Mouse (Mus musculus) bone marrow macrophage, adult 2 months (primary cell): ENCODE data around the gene Rrp1b. TPM values are rescaled to one million over a fixed set of nuclear protein-coding genes. Genes with fewer than 3 reads are reported as not detected.

Source experiments
- H3K27ac ChIP-seq: 2 replicates; pipeline ENCODE4 v1.5.1; 2012; ENCODE audit warnings: low read depth, low read length; ENCODE audit not compliant: insufficient read depth
- H3K4me1 ChIP-seq: 2 replicates; pipeline ENCODE4 v1.6.1; 2012; ENCODE audit warnings: low read length; ENCODE audit not compliant: control insufficient read depth, insufficient read depth
- H3K4me3 ChIP-seq: 2 replicates; pipeline ENCODE4 v1.5.1; 2012; ENCODE audit warnings: mild to moderate bottlenecking, low read length, moderate library complexity; ENCODE audit not compliant: insufficient read depth
- CTCF ChIP-seq: IDR thresholded peaks from 2 replicates; pipeline ENCODE4 v1.5.1; 2012; ENCODE audit warnings: low read depth, mild to moderate bottlenecking, low read length, moderate library complexity
- POLR2A ChIP-seq: IDR thresholded peaks from 2 replicates; pipeline ENCODE4 v1.6.1; 2012; ENCODE audit warnings: mild to moderate bottlenecking, low read depth, low read length, borderline replicate concordance
- polyA plus RNA-seq: library from polyadenylated mRNA; stranded (reverse); fragments of >200 nt; gene quantifications from 2 replicates; pipeline ENCODE4 v1.2.4, GENCODE M21; 2012; ENCODE audit not compliant: missing spikeins, insufficient read depth, insufficient read length

Rrp1b gene
- polyA plus RNA-seq, 1 experiment, result 9.6 TPM

- peak; percentile 75 for TF ChIP-seq CTCF
- no peak for TF ChIP-seq POLR2A
- Histone ChIP-seq H3K4me1 (peaks cover 9% of the 10 kb centered on the region), H3K4me3 (no peak overlapping the region), H3K27ac (no peak overlapping the region)
Observed at GRCm38 (mm10) chr17:32025386-32025785, 10.5 kb upstream of the Rrp1b start.

DNA sequence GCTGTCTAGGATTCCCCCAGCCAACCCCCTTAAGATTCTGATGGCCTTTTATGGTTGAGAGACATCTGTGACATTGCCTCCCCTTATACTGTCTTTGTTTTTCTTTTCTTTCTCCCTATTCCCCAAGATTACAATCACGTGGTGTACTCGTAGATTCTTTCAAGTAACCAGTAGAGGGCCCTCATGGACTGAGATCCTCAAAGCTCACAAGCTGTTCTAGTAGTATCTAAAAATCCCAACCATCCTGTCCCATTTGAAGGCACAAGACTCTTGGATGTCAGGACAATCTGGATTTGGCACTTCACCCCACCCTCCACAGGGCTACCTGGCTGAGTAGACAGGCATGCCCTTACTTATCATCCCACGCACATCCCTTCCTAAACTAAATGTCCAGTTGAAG lies 8.2 kb upstream of the Rrp1b start:
- Histone ChIP-seq H3K27ac (no peak overlapping the region), H3K4me1 (peaks cover 11% of the 10 kb centered on the region), H3K4me3 (no peak overlapping the region)
- TF ChIP-seq CTCF, result no peak
- no peak for TF ChIP-seq POLR2A

GRCm38 (mm10) chr17:32028301-32028700 lies 7.6 kb upstream of the Rrp1b start:
- TF ChIP-seq POLR2A (no peak), CTCF (no peak)
- H3K4me1 ChIP-seq, result peaks cover 5% of the 10 kb centered on the region
- no peak overlapping the region for H3K4me3 ChIP-seq
- no peak overlapping the region for H3K27ac ChIP-seq

- no peak overlapping the region for H3K4me3 ChIP-seq
- H3K27ac ChIP-seq, result no peak overlapping the region
- TF ChIP-seq POLR2A, result no peak
- no peak for TF ChIP-seq CTCF
Observed at GRCm38 (mm10) chr17:32031684-32032083, 4.2 kb upstream of the Rrp1b start.

DNA sequence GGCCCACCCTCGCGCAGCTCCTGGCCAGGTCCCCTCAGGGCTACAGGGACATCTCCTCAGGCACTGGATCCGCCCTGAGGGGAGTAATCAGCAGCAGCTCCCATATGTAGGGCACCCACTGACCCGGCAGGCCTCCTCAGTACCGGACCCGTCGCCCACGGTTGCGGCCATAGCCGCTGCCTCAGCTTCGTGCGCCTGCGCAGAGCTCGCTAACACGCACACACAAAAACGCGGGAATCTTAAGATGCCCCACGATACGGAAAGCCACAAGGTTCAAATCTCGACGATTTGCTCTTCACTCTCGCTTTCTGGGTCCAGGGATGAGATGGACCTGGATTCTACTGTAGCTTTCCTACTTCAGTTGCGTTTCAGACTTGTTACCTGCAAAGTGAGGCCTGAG lies 1.6 kb upstream of the Rrp1b start:
- Histone ChIP-seq H3K27ac (no peak overlapping the region), H3K4me3 (no peak overlapping the region), H3K4me1 (peaks cover 14% of the 10 kb centered on the region)
- TF ChIP-seq CTCF (no peak), POLR2A (no peak)

More at GRCm38 (mm10) chr17:32031684-32032083, 4.2 kb upstream of the Rrp1b start:
- H3K4me1 ChIP-seq, result peaks cover 6% of the 10 kb centered on the region

DNA sequence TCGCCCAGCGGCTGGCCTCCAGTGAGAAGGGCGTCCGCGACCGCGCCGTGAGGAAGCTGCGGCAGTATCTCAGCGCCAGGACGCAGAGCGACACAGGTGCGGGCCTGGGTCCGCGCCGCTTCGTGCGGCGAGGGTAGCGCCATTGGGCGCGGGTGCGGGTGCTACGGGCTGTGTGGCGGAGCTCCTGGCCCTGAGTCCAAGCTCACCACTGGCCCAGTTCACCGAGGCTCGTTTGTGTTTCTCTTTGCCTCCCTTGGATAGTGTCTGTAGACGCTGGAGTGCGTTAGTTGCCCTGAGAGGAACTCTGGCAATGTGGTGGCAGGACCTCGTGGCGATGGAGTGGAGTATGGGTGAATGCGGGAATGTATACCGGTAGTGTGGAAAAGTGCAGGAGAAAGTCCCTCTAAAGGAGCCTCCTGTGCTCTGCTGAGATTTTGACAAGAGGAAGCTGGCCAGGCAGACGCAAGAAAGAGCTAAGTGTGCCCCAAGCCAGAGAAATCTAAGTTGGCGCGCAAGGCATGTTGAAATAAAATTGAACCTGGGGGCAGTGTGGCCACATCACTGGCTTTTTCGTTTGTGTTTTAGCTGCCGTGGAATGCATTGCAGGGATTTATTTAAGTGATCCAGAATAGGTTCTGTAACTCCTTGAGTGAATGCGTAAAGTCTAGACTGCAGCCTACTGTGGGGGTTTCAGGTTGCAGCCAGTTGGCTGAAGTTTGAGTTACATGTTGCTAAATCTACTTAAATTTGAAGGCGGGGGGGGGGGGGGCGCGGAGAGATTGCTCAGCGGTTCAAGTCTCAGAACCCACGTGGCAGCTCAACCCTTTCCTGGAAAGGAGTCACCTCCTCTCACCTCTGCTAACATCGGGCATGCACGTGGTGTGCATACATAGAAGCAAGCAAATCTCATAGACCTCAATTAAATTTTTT lies 874 bp downstream of the Rrp1b start:
- no peak for TF ChIP-seq POLR2A
- peak; percentile 18; the same call in 1 of the 2 replicates for TF ChIP-seq CTCF
- Histone ChIP-seq H3K4me3 (peak overlapping the region; percentile 85), H3K4me1 (peaks cover 28% of the 10 kb centered on the region), H3K27ac (peak overlapping the region; percentile 30)

- Histone ChIP-seq H3K27ac (peak overlapping the region; percentile 36), H3K4me1 (peaks cover 31% of the 10 kb centered on the region), H3K4me3 (0 out of 2 replicates have a peak overlapping the region, but pooled peaks have one; percentile 13)
- TF ChIP-seq POLR2A, result no peak
- no peak for TF ChIP-seq CTCF
Observed at GRCm38 (mm10) chr17:32040263-32040662, 4.4 kb downstream of the Rrp1b start.

DNA sequence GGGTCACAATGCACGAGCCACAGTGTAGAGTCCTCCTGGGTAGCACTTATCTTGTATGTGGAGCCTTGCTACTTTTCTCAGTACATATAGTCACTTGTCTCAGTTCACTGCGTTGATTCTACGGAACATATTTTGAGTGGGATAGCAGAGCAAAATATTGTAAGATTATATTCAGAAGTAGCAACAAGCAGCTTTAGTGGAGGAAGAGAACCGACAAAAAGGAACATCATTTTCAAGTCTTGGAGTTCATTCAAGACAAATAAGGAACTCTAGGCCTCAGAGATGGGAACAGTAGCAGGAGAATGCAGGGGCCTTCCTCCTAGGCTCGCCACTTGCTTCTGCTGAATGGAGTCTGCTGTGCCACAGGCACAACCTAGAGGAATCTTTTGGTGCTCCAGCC lies 10.6 kb downstream of the Rrp1b start:
- no peak for TF ChIP-seq CTCF
- no peak for TF ChIP-seq POLR2A
- H3K27ac ChIP-seq, result no peak overlapping the region
- no peak overlapping the region for H3K4me3 ChIP-seq
- peaks cover 21% of the 10 kb centered on the region for H3K4me1 ChIP-seq

- peaks cover 29% of the 10 kb centered on the region for H3K4me1 ChIP-seq
- no peak overlapping the region for H3K4me3 ChIP-seq
- H3K27ac ChIP-seq, result no peak overlapping the region
- TF ChIP-seq POLR2A, result no peak
- TF ChIP-seq CTCF, result no peak
Observed at GRCm38 (mm10) chr17:32048351-32048750, 12.5 kb downstream of the Rrp1b start.

GRCm38 (mm10) chr17:32049914-32050313 lies 14.0 kb downstream of the Rrp1b start:
- Histone ChIP-seq H3K4me3 (no peak overlapping the region), H3K27ac (no peak overlapping the region), H3K4me1 (peaks cover 28% of the 10 kb centered on the region)
- TF ChIP-seq CTCF (no peak), POLR2A (no peak)
